Mouse (Mus musculus) urinary bladder, postnatal 0 days (tissue): ENCODE results near the gene Tmem176b. TPM values are rescaled to one million over a fixed set of nuclear protein-coding genes. Genes with fewer than 3 reads are reported as not detected.

Experiments
- polyA plus RNA-seq: library from polyadenylated mRNA; unstranded; fragments of >200 nt; fragmentation: Nextera tagmentation; extraction: Ambion mirVana; gene quantifications from 2 replicates; pipeline ENCODE4 v1.2.1, GENCODE M21; 2015

Gene Tmem176b
- polyA plus RNA-seq: 257 and 312 TPM in 2 replicates

DNA sequence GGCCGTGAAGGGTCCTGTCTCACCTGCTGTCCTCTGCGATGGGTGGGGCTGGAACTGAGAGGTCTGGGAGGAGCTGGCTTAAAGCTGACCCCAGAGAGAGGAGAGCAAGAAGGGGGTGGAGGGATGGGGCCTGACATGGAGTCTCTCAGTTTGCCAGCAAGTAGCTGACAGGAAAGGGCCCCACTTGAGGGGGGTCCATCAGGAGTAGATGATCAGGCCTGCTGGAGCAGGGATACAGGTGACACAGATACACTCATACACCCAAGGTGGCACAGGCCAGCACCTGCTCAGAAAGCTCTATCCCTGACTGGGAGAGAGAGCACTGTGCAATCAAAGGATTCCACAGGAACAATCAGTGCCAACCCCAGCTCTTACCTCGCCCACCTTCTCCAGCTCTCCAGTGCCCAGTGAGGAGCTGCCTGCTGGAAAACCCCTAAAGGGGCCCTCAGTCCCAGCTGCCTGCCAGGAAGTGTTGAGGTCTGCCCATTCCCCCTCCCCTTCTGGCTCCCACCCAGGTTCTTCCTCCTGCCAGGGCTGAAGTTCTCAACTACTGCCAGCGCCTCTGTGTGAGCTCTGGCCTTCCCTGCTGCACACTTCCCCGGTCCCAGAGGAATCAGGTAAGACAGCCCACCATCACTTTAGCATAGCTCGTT, at the start of gene Tmem176b:
TSS of gene Tmem176b (minus strand) at position 524 of the 653 bp plus-strand sequence.

DNA sequence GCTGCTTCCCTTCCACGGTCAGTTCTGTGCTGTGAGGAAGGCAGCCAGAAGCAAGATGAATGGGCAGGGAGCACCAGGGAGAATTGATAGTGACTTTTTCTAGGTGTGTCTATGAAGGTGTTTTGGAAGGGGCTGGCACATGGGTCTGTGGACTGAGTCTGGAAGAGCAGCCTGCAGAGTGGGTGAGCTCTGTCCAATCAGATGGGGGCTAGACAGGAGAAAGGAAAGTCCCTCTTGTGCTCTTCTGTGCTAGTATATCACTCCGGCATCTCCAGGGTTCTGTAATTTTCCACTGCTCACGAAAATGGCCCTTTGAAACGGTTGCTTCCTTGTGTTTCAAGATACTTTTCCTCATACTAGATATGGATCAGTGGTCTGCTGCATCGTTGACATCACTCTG, 31.3 kb upstream of the Tmem176b start, which contains the start of gene Aoc1:
TSS of gene Aoc1 (plus strand) at position 301 of the 400 bp plus-strand sequence.

DNA sequence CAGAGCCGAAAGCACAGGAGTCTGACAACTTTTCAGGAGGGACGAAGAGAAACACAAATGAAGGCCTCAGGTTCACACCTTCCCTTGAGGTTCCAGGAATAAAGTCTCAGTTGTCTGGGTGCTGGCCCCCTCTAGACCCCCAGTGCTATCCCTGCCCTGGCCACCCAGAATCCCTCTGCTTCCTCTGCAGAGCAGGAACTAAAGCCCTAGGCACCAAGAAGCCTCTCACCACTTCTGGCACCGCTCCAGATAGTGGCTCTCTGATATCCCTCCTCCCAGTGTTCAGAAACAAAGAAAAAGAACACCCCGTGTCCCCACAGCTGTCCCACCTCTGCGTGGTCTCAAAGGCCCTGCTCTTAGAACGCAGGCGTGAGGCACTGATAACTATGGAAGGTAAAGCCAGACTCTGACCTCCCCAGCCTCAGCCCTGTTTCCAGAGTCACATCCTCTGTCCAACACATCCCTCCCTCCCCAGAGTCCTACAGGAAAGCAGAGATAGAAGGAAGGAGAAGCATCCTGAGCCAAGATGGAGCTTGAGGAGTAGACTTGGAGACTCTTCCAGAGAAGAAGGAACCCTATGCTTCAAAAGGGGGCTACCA, 826 bp downstream of the Tmem176b start, which contains the start of gene Tmem176a:
TSS of gene Tmem176a (plus strand) at position 549 of the 599 bp plus-strand sequence.

Other genes starting within 250 kb of the Tmem176b start
- gene Repin1, start 247.6 kb downstream of the Tmem176b start, polyA plus RNA-seq: 36.6 and 40.8 TPM in 2 replicates
- gene Gm44965, start 247.6 kb downstream of the Tmem176b start, polyA plus RNA-seq: 1.4 TPM in 1 of 2 replicates, not detected in the other
- gene Zfp775, start 239.4 kb downstream of the Tmem176b start, polyA plus RNA-seq: 4.7 and 5.6 TPM in 2 replicates
- 1.7 and 2.3 TPM in 2 replicates for gene AI854703, start 214.7 kb downstream of the Tmem176b start, polyA plus RNA-seq
- 0.48 and 0.73 TPM in 2 replicates for gene Gimap8, start 194.3 kb downstream of the Tmem176b start, polyA plus RNA-seq
- gene Gimap9, start 165.4 kb downstream of the Tmem176b start, polyA plus RNA-seq: 3.7 and 3.9 TPM in 2 replicates
- 5.5 and 5.9 TPM in 2 replicates for gene Gimap4, start 156.9 kb downstream of the Tmem176b start, polyA plus RNA-seq
- gene Gimap6, start 133.3 kb downstream of the Tmem176b start, polyA plus RNA-seq: 10.7 and 11.1 TPM in 2 replicates
- 0.47 and 0.62 TPM in 2 replicates for gene Gm28053, start 122.9 kb downstream of the Tmem176b start, polyA plus RNA-seq
- gene Gimap7, start 122.9 kb downstream of the Tmem176b start, polyA plus RNA-seq: not detected in 2 replicates
- 4.1 and 5.8 TPM in 2 replicates for gene Gimap1, start 102.4 kb downstream of the Tmem176b start, polyA plus RNA-seq
- 3.7 and 5.1 TPM in 2 replicates for gene Gimap5, start 95.3 kb downstream of the Tmem176b start, polyA plus RNA-seq
- 0.10 TPM in 1 of 2 replicates, not detected in the other for gene Gimap3, start 70.6 kb downstream of the Tmem176b start, polyA plus RNA-seq
- gene Tmem176a, start 577 bp downstream of the Tmem176b start, polyA plus RNA-seq: 108 and 134 TPM in 2 replicates
- gene Aoc1, start 31.4 kb upstream of the Tmem176b start, polyA plus RNA-seq: 0.33 and 0.47 TPM in 2 replicates
- not detected in 2 replicates for gene 1600015I10Rik, start 88.4 kb upstream of the Tmem176b start, polyA plus RNA-seq
- gene Doxl2, start 133.5 kb upstream of the Tmem176b start, polyA plus RNA-seq: not detected in 2 replicates
- gene Svs1, start 145.4 kb upstream of the Tmem176b start, polyA plus RNA-seq: not detected in 2 replicates
- gene Gpnmb, start 195.1 kb upstream of the Tmem176b start, polyA plus RNA-seq: 5.6 and 6.9 TPM in 2 replicates
- gene Malsu1, start 232.3 kb upstream of the Tmem176b start, polyA plus RNA-seq: 69.9 and 71.4 TPM in 2 replicates